Mouse (Mus musculus): Measurements from ENCODE around the gene Sec61b.

- TF ChIP-seq CTCF (IDR thresholded peaks at IDR 0.05; ENCODE audit: low read depth) = no peak
- TF ChIP-seq EP300 (IDR thresholded peaks at IDR 0.05; ENCODE audit: low read depth) = no peak
Measured at GRCm38 (mm10) chr4:47473586-47473967, 881 bp upstream of the Sec61b start.

Data from liver, embryonic 14.5 days (tissue).